In genomic region chr7:37565371-37565770, GRCm38 (mm10) we compare ENCODE assay signal across 17 mouse cellular contexts.
DNase-seq lines count a peak whose midpoint lies in the region; ATAC-seq and TF ChIP-seq lines count a peak whose summit lies in the region.
"Had no signal": no experiment of that assay in that cellular context is flagged by ENCODE, and none has a peak within 500 bp of the region (broad histone marks: within the 10 kb centered on the region; RNA-seq: fewer than 3 reads in every experiment).

No protein-coding gene starts in this region.

- no peak for ATAC-seq in lung, embryonic 15.5 days (ENCODE audit: borderline replicate concordance, extremely low read depth, low FRiP score, low TSS enrichment)
- ATAC-seq in forebrain, embryonic 16.5 days: no peak
- no peak for ATAC-seq in hindbrain, postnatal 0 days
- no peak for ATAC-seq in stomach, embryonic 14.5 days (ENCODE audit: insufficient number of reproducible peaks, insufficient read depth, low FRiP score, low read depth)

- no peaks in the 10 kb centered on the region for H3K9me3 ChIP-seq in lung, embryonic 15.5 days
- no peaks in the 10 kb centered on the region for H3K9me3 ChIP-seq in forebrain, embryonic 16.5 days (ENCODE audit: control insufficient read depth, low read length)
- H3K9me3 ChIP-seq in hindbrain, postnatal 0 days (ENCODE audit: low read length): no peaks in the 10 kb centered on the region
- H3K9me3 ChIP-seq in stomach, embryonic 14.5 days (ENCODE audit: control insufficient read depth, low read depth, low read length): no peaks in the 10 kb centered on the region
- H3K9me3 ChIP-seq: heart, embryonic 10.5 days; liver, embryonic 13.5 days had no signal

- no peak for DNase-seq in lung, postnatal 14 days
- DNase-seq in hindbrain, postnatal 0 days (ENCODE audit: low spot score): no peak
- DNase-seq in cerebellum, adult 18-20 months: no peak
- no peak for DNase-seq in urinary bladder, postnatal 14 days (ENCODE audit: low spot score)
- DNase-seq in cerebellum, postnatal 4 days (ENCODE audit: low spot score in 2 of 2): no peak
- DNase-seq: adrenal gland, adult 2 months; cerebellum, adult 11 months; gastrocnemius, postnatal 10 days; heart, postnatal 14 days; kidney, postnatal 25 days; left cerebral cortex, postnatal 4 days; liver, embryonic 13.5 days; right cerebral cortex, postnatal 14 days had no signal

- no peaks in the 10 kb centered on the region for H3K27me3 ChIP-seq in lung, embryonic 15.5 days
- no peaks in the 10 kb centered on the region for H3K27me3 ChIP-seq in forebrain, embryonic 16.5 days (replicated peaks; ENCODE audit: control insufficient read depth, insufficient read depth, low read length)
- H3K27me3 ChIP-seq in hindbrain, postnatal 0 days (ENCODE audit: insufficient read depth, low read length): no peaks in the 10 kb centered on the region
- H3K27me3 ChIP-seq in stomach, embryonic 14.5 days (ENCODE audit: control insufficient read depth, insufficient read depth, low read length): no peaks in the 10 kb centered on the region
- H3K27me3 ChIP-seq: liver, embryonic 13.5 days had no signal

- H3K4me1 ChIP-seq in lung, embryonic 15.5 days: peaks cover 50% of the 10 kb centered on the region
- H3K4me1 ChIP-seq in forebrain, embryonic 16.5 days (replicated peaks; ENCODE audit: control insufficient read depth, insufficient read depth, low read length): peaks cover 53% of the 10 kb centered on the region
- H3K4me1 ChIP-seq in hindbrain, postnatal 0 days (ENCODE audit: insufficient read depth, low read length): peaks cover 28% of the 10 kb centered on the region
- H3K4me1 ChIP-seq in stomach, embryonic 14.5 days (ENCODE audit: control insufficient read depth, insufficient read depth, low read length): peaks cover 23% of the 10 kb centered on the region; the same call in 1 of the 2 replicates
- H3K4me1 ChIP-seq: liver, embryonic 13.5 days had no signal

- peak overlapping the region; percentile 76 for H3K27ac ChIP-seq in lung, embryonic 15.5 days
- H3K27ac ChIP-seq in forebrain, embryonic 16.5 days (ENCODE audit: low read length): peak overlapping the region; percentile 22; the same call in 1 of the 2 replicates
- H3K27ac ChIP-seq in hindbrain, postnatal 0 days: peak overlapping the region; percentile 23
- peak overlapping the region; percentile 63; the same call in 1 of the 2 replicates for H3K27ac ChIP-seq in stomach, embryonic 14.5 days (ENCODE audit: low read length)
- H3K27ac ChIP-seq: heart, embryonic 10.5 days; liver, embryonic 13.5 days had no signal

- WGBS in lung, embryonic 15.5 days: 63% methylated on average over 8 of the region's 8 CpGs
- 21% methylated on average over 8 of the region's 8 CpGs for WGBS in forebrain, embryonic 16.5 days
- 44% methylated on average over 8 of the region's 8 CpGs for WGBS in hindbrain, postnatal 0 days
- 75% methylated on average over 8 of the region's 8 CpGs for WGBS in stomach, embryonic 14.5 days

- peak overlapping the region; percentile 45 for H3K4me2 ChIP-seq in lung, embryonic 15.5 days
- H3K4me2 ChIP-seq in forebrain, embryonic 16.5 days (ENCODE audit: low read length): no peak overlapping the region
- H3K4me2 ChIP-seq in hindbrain, postnatal 0 days (ENCODE audit: low read depth, low read length): 0 out of 2 replicates have a peak overlapping the region, but pooled peaks have one; percentile 24
- H3K4me2 ChIP-seq in stomach, embryonic 14.5 days (replicated peaks; ENCODE audit: low read depth, low read length): no peak overlapping the region
- H3K4me2 ChIP-seq: liver, embryonic 13.5 days had no signal

- no peak overlapping the region for H3K9ac ChIP-seq in lung, embryonic 15.5 days
- no peak overlapping the region for H3K9ac ChIP-seq in forebrain, embryonic 16.5 days (replicated peaks; ENCODE audit: low read depth, low read length)
- H3K9ac ChIP-seq in hindbrain, postnatal 0 days (replicated peaks; ENCODE audit: low read length): no peak overlapping the region
- H3K9ac ChIP-seq in stomach, embryonic 14.5 days (replicated peaks; ENCODE audit: low read depth, low read length): no peak overlapping the region
- H3K9ac ChIP-seq: liver, embryonic 13.5 days had no signal

- TF ChIP-seq CTCF in hindbrain, postnatal 0 days (IDR thresholded peaks at IDR 0.05; ENCODE audit: low read depth): no peak

- no peak overlapping the region for H3K4me3 ChIP-seq in lung, embryonic 15.5 days
- no peak overlapping the region for H3K4me3 ChIP-seq in forebrain, embryonic 16.5 days (replicated peaks; ENCODE audit: low read length)
- H3K4me3 ChIP-seq in hindbrain, postnatal 0 days (ENCODE audit: low read length): no peak overlapping the region
- no peak overlapping the region for H3K4me3 ChIP-seq in stomach, embryonic 14.5 days (ENCODE audit: low read depth, low read length)
- H3K4me3 ChIP-seq: heart, embryonic 10.5 days; liver, embryonic 13.5 days had no signal

- no peaks in the 10 kb centered on the region for H3K36me3 ChIP-seq in lung, embryonic 15.5 days
- H3K36me3 ChIP-seq in forebrain, embryonic 16.5 days (ENCODE audit: control insufficient read depth, insufficient read depth): peaks cover 3% of the 10 kb centered on the region
- H3K36me3 ChIP-seq in hindbrain, postnatal 0 days (ENCODE audit: insufficient read depth, low read length): no peaks in the 10 kb centered on the region
- no peaks in the 10 kb centered on the region for H3K36me3 ChIP-seq in stomach, embryonic 14.5 days (ENCODE audit: control insufficient read depth, insufficient read depth, low read length)
- H3K36me3 ChIP-seq: heart, embryonic 10.5 days; liver, embryonic 13.5 days had no signal

Comparison
In these comparisons a context has a peak if more than half of its experiments do, and no peak if none do; other contexts are left out.
1. H3K27ac ChIP-seq: peak in every context shown above with its lines; median percentile 76 in lung, embryonic 15.5 days; 63 in stomach, embryonic 14.5 days; 23 in hindbrain, postnatal 0 days; 22 in forebrain, embryonic 16.5 days.
2. H3K4me2 ChIP-seq: peak in lung, embryonic 15.5 days (single experiment) and hindbrain, postnatal 0 days (single experiment); none in forebrain, embryonic 16.5 days (single experiment) and stomach, embryonic 14.5 days (single experiment).